In genomic region chr8:79381771-79382170, GRCm38 (mm10) we compare ENCODE assay signal across 10 mouse cellular contexts. TPM values are rescaled to one million over a fixed set of nuclear protein-coding genes. Genes with fewer than 3 reads are reported as not detected.
DNase-seq lines count a peak whose midpoint lies in the region; ATAC-seq lines count a peak whose summit lies in the region.
"Had no signal": no experiment of that assay in that cellular context is flagged by ENCODE, and none has a peak within 500 bp of the region (broad histone marks: within the 10 kb centered on the region; RNA-seq: fewer than 3 reads in every experiment).

No protein-coding gene starts in this region.

- 0 out of 2 replicates have a peak, but pooled peaks cover 3% of the 10 kb centered on the region for H3K36me3 ChIP-seq in intestine, embryonic 14.5 days (ENCODE audit: control insufficient read depth, insufficient read depth, low read length)
- H3K36me3 ChIP-seq in intestine, embryonic 15.5 days = no peaks in the 10 kb centered on the region
- H3K36me3 ChIP-seq in hindbrain, embryonic 15.5 days = peaks cover 6% of the 10 kb centered on the region; the same call in 1 of the 2 replicates

- WGBS in intestine, embryonic 14.5 days = 48% methylated on average over 6 of the region's 6 CpGs
- 45% methylated on average over 6 of the region's 6 CpGs for WGBS in intestine, embryonic 15.5 days
- WGBS in hindbrain, embryonic 15.5 days = 37% methylated on average over 6 of the region's 6 CpGs

- no peak overlapping the region for H3K9ac ChIP-seq in intestine, embryonic 14.5 days (ENCODE audit: low read length)
- H3K9ac ChIP-seq in intestine, embryonic 15.5 days = no peak overlapping the region
- no peak overlapping the region for H3K9ac ChIP-seq in hindbrain, embryonic 15.5 days

- no peak overlapping the region for H3K27ac ChIP-seq in intestine, embryonic 14.5 days (ENCODE audit: low read depth)
- no peak overlapping the region for H3K27ac ChIP-seq in intestine, embryonic 15.5 days
- H3K27ac ChIP-seq in brown adipose tissue, adult 24 weeks (replicated peaks; ENCODE audit: low read depth, low read length) = peak overlapping the region; percentile 76
- H3K27ac ChIP-seq in hindbrain, embryonic 15.5 days (replicated peaks) = no peak overlapping the region

- peaks cover 25% of the 10 kb centered on the region for H3K4me1 ChIP-seq in intestine, embryonic 14.5 days (replicated peaks; ENCODE audit: control insufficient read depth, insufficient read depth, low read length)
- peaks cover 23% of the 10 kb centered on the region for H3K4me1 ChIP-seq in intestine, embryonic 15.5 days (replicated peaks)
- H3K4me1 ChIP-seq in brown adipose tissue, adult 24 weeks (ENCODE audit: control insufficient read depth, insufficient read depth, insufficient read length, low read length) = peaks cover 34% of the 10 kb centered on the region
- peaks cover 58% of the 10 kb centered on the region for H3K4me1 ChIP-seq in hindbrain, embryonic 15.5 days (replicated peaks)

- 0 out of 2 replicates have a peak, but pooled peaks have one; percentile 34 for ATAC-seq in intestine, embryonic 14.5 days (replicated peaks; ENCODE audit: low FRiP score, low TSS enrichment, low read depth)
- ATAC-seq in intestine, embryonic 15.5 days = no peak
- ATAC-seq in hindbrain, embryonic 15.5 days (ENCODE audit: low FRiP score, low read depth) = peak; percentile 13; the same call in 1 of the 2 replicates

- no peak for DNase-seq in intestine, embryonic 14.5 days (ENCODE audit: low spot score)
- peak; percentile 82 for DNase-seq in 416B (ENCODE audit: low read depth)
- no peak for DNase-seq in adrenal gland, postnatal 36 days
- no peak for DNase-seq in testis, postnatal 14 days (ENCODE audit: low spot score)
- no peak for DNase-seq in urinary bladder, adult 2 months (ENCODE audit: low spot score)
- DNase-seq: adrenal gland, adult 2 months; cerebellum, adult 9-11 months had no signal

- H3K4me2 ChIP-seq in intestine, embryonic 14.5 days (ENCODE audit: low read length) = no peak overlapping the region
- no peak overlapping the region for H3K4me2 ChIP-seq in intestine, embryonic 15.5 days (replicated peaks)
- H3K4me2 ChIP-seq in hindbrain, embryonic 15.5 days = no peak overlapping the region

- no peaks in the 10 kb centered on the region for H3K27me3 ChIP-seq in intestine, embryonic 14.5 days (replicated peaks; ENCODE audit: control insufficient read depth, insufficient read depth, low read length)
- H3K27me3 ChIP-seq in intestine, embryonic 15.5 days (replicated peaks) = no peaks in the 10 kb centered on the region
- no peaks in the 10 kb centered on the region for H3K27me3 ChIP-seq in hindbrain, embryonic 15.5 days

- no peak overlapping the region for H3K4me3 ChIP-seq in intestine, embryonic 14.5 days (ENCODE audit: low read depth, low read length)
- no peak overlapping the region for H3K4me3 ChIP-seq in intestine, embryonic 15.5 days (replicated peaks)
- H3K4me3 ChIP-seq in brown adipose tissue, adult 24 weeks (ENCODE audit: insufficient read depth, low read depth, low read length) = no peak overlapping the region
- H3K4me3 ChIP-seq in hindbrain, embryonic 15.5 days = no peak overlapping the region

- no peaks in the 10 kb centered on the region for H3K9me3 ChIP-seq in intestine, embryonic 14.5 days (ENCODE audit: control insufficient read depth, low read length)
- no peaks in the 10 kb centered on the region for H3K9me3 ChIP-seq in intestine, embryonic 15.5 days
- H3K9me3 ChIP-seq in hindbrain, embryonic 15.5 days = no peaks in the 10 kb centered on the region

RNA-seq across cellular contexts. Expression of gene Smad1, which starts 17.5 kb away (rescaled TPM):
- polyA plus RNA-seq in intestine, embryonic 14.5 days (2014; fragmentation: Nextera tagmentation; extraction: Ambion mirVana) = 52.3 and 59.1 TPM in 2 replicates
- polyA plus RNA-seq in intestine, embryonic 15.5 days (2015; fragmentation: Nextera tagmentation; extraction: Ambion mirVana) = 37.6 and 39.9 TPM in 2 replicates
- polyA plus RNA-seq in brown adipose tissue, adult 24 weeks (2012; ENCODE audit: insufficient read depth, insufficient read length, missing spikeins) = 6.3 and 7.1 TPM in 2 replicates
- 57.6 and 62.9 TPM in 2 replicates for polyA plus RNA-seq in hindbrain, embryonic 15.5 days (2015; fragmentation: Nextera tagmentation; extraction: Ambion mirVana)
- total RNA-seq in adrenal gland, postnatal 36 days (2021) = 10 to 100 TPM; 26.6 to 27.8 TPM
- 32.6 and 35.6 TPM in 2 replicates for polyA plus RNA-seq in urinary bladder, adult 2 months (2012; rRNA removed)
